Mouse (Mus musculus): Measurements from ENCODE around the gene Stambp.

Gene Stambp

GRCm38 (mm10) chr6:83568901-83569862, 3.3 kb downstream of the Stambp start:
- DNase-seq = no peak

DNA sequence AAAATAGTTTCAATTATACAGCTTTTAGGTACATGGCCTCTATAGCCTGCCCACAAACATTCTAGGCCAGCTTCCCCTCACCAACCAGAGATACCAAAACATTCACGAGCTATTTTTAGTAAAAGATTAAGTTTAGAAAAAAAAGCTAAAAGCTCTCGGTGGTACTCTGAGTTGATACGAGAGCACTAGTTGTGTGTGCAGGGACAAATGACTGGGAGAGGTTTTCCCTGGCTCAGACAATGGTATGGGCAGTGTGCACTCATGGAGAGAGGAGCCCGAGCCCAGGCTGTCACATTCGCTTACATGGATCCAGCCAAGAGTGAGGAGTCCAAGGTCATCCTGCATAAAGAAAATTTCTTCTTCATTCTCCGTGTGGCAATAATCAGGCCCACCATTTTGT, 16.6 kb downstream of the Stambp start:
- DNase-seq = no peak

- no peak for DNase-seq
Measured at GRCm38 (mm10) chr6:83548346-83548745, 24.2 kb downstream of the Stambp start.

DNA sequence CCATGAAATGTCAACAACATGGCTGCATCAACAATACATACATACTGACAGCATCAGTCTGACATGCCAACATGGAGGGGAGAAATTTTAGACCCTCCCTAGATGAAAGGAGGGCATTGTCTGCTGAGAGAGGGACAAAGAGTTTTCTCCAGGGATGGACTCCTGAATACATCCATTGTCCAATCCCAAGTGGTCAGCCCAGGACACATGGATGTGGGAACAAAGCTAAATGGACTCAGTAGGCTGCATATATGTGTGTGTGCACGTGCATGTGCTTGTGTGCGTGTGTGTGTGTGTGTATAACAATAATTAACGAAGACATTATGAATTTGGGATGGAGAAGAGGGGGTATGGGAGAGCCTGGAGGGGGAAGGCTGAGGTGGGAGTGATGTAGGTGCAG, 26.8 kb downstream of the Stambp start:
- no peak for DNase-seq

GRCm38 (mm10) chr6:83541756-83542456, 30.6 kb downstream of the Stambp start:
- peak; percentile 35 for DNase-seq

- DNase-seq = no peak
Measured at GRCm38 (mm10) chr6:83540017-83540416, 32.5 kb downstream of the Stambp start.

GRCm38 (mm10) chr6:83536795-83537059, 35.8 kb downstream of the Stambp start:
- no peak for DNase-seq

DNA sequence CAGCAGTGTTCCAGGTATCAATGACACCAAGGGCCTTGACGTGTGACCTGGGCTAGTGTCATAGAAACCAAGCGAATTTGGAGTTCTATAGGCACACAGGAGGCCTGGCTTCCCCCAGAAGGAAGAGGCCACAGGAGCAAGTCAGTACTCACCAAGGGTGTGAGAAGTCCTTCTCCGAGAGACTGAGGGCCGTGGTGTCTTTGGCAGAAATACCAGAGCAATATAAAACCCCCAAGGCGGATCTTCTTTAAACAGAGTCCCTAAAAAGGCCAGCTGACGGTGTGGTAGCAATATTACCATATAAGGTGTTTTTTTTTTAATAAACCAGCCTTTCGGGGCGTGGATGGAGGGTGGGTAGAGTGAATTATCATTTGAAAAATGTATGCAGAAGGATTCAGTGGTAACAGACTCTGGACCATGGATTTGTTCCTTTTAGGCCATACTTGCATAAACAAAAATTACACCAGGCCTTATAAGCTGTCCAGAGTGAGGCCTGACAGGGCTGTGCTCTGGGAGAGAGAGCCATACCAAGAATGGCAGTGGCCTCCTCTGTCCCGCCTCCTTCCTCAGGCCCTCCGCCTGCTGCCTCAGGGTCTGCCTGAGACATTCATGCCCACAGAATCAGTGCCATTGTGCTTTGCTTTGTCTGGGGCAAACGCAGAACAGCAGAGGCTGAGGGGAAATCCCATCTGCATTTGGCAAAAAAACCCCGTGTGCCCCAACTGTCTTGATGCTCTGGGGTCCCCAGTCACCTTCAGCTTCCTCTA, 36.3 kb downstream of the Stambp start, which contains the start of gene Actg2:
Actg2 (minus strand) TSS at position 238 of the 767 bp plus-strand sequence.
- DNase-seq = no peak

GRCm38 (mm10) chr6:83532608-83533007, 39.9 kb downstream of the Stambp start:
- DNase-seq = peak; percentile 71

- DNase-seq = peak; percentile 47
Measured at GRCm38 (mm10) chr6:83523194-83523593, 49.3 kb downstream of the Stambp start.

- DNase-seq = no peak
Measured at GRCm38 (mm10) chr6:83521784-83522183, 50.7 kb downstream of the Stambp start.

GRCm38 (mm10) chr6:83518637-83519036, 53.9 kb downstream of the Stambp start:
- no peak for DNase-seq

GRCm38 (mm10) chr6:83515172-83515571, 57.4 kb downstream of the Stambp start:
- no peak for DNase-seq

DNA sequence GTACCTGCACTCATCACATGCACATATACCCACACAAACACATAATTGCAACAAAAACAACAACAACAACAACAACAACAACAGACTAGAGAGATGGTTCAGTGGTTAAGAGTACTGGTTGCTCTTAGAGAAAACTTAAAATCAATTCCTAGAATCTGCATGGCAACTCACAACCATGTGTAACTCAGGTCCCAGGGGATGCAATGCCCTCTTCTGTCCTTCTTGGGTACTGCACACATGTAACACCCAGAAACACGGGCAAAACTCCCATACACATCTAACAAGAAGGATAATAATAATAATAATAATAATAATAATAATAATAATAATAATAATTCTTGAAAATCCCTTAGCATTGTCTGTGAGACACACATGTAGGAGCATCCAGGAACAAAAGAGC, 60.0 kb downstream of the Stambp start:
- peak; percentile 53 for DNase-seq

DNA sequence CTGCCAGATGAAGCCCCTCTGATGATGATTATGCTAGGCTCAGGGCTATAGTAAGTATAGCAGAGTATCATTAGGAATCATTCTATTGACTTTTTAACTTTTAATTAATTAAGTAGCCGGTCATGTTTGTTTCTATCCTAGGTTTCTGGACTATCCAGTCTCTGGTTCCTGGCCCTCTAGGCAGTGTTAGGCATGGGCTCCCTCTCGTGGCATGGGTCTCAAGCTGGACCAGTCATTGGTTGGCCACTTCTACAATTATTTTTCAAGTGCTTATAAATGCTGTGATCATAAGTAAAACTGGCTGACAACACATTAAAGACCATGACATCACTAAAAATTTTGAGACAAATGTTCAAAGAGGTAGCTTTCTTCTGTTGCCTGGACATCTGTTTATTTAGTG, 62.3 kb downstream of the Stambp start:
- DNase-seq = no peak

- DNase-seq = peak; percentile 73
Measured at GRCm38 (mm10) chr6:83509442-83509841, 63.1 kb downstream of the Stambp start.

DNA sequence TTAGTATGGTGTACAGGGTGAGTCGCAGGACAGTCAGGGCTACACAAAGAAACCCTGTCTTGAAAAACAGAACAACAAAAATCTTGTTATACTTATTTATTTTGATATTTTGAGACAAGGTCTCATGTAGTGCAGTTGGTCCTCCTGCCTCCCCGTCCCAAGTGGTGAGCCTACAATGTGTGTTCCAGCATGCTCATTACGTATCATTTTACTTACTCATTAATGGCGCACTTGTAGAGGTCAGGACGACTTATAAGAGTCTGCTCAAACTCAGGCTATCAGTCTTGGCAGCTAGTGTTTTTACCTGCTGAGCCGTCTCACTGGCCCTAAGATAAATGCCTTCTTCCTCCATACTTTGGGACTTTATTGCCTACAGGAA, 65.4 kb downstream of the Stambp start:
- DNase-seq = no peak

- peak; percentile 97 for DNase-seq
Measured at GRCm38 (mm10) chr6:83506258-83507167, 66.0 kb downstream of the Stambp start, which contains the start of gene Dguok. TSS of gene Dguok (minus strand) at chr6:83506969.

DNA sequence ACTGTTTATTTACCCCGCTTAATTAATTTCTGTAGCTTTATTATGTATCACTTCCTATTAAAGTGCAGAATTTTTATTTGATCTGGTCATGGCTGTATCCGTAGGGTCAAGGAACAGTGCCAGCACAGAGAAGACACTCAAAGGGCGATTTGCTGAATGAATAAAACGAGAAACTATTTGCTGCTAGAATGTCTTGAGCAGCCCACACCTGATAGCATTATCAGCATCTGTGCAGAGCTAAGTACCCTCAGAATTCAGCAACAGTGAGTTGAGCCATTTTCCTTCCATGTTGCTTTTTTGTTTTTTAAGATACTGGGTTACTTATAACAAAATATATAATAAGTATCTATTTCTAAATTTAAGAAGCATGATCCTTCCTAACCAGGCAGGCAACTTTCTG, 67.0 kb downstream of the Stambp start:
- no peak for DNase-seq

DNA sequence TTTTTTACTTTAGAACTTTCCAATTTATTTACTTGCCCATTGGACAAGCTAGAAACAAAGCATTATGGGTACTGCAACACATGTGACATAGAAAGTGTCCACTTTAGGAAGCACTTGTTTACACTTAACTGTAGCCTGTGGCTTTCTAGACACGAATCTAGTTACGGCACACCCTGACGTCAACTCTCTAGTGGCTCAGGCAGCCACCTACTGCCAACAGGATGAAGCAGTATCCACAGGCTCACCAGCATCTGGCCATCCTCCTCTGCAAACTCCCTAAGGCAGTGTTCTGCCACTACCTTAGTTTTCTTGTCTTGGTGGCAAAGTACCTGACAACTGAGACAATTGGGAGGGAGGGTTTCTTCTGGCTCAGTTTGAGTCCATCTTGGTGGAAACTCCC, 69.2 kb downstream of the Stambp start:
- no peak for DNase-seq

DNA sequence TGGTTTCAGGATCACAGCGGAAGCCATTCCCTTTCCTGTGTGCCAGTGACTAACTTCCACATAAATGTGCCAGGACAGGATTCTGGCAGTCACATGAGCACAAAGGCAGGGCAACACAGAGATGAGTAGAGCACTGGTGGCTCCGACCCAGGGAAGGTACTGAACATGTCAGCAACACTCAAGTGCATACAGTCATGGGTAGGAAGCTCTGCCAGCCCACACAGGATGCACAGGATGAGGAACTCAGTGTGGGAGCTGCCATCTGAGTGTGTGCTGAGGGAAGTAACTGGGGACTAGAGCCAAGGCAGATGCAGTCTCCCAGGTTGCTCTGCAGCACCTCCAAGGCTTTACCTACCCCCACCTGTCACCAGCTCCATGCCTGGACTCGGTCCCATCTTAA, 69.9 kb downstream of the Stambp start:
- DNase-seq = no peak
